Mouse (Mus musculus) E14TG2a.4 (cell line): ENCODE measurements around the gene R3hdm4.

ENCODE experiments used
- H3K27me3 ChIP-seq: 2 replicates; pipeline ENCODE4 v1.6.1; 2014; ENCODE audit warnings: low read length, control low read depth; ENCODE audit not compliant: insufficient read depth
- H3K36me3 ChIP-seq: 2 replicates; pipeline ENCODE4 v1.6.1; 2014; ENCODE audit warnings: low read length, control low read depth; ENCODE audit not compliant: insufficient read depth
- H3K4me1 ChIP-seq: replicated peaks from 2 replicates; pipeline ENCODE4 v1.6.1; 2014; ENCODE audit warnings: low read depth, low read length, control low read depth
- H3K4me3 ChIP-seq: replicated peaks from 2 replicates; pipeline ENCODE4 v1.5.1; 2014; ENCODE audit warnings: mild to moderate bottlenecking, low read length
- H3K9me3 ChIP-seq: 2 replicates; pipeline ENCODE4 v1.6.1; 2014; ENCODE audit warnings: low read length, control low read depth
- CTCF ChIP-seq: conservative IDR thresholded peaks from 2 replicates; pipeline ENCODE4 v1.5.1; 2014; ENCODE audit warnings: low read length
- NANOG ChIP-seq: IDR thresholded peaks from 2 replicates; pipeline ENCODE4 v1.6.1; 2014; ENCODE audit warnings: borderline replicate concordance, low read length, mixed read lengths
- POU5F1 ChIP-seq: IDR thresholded peaks from 2 replicates; pipeline ENCODE4 v1.6.1; 2014; ENCODE audit warnings: low read length, borderline replicate concordance

R3hdm4 gene

DNA sequence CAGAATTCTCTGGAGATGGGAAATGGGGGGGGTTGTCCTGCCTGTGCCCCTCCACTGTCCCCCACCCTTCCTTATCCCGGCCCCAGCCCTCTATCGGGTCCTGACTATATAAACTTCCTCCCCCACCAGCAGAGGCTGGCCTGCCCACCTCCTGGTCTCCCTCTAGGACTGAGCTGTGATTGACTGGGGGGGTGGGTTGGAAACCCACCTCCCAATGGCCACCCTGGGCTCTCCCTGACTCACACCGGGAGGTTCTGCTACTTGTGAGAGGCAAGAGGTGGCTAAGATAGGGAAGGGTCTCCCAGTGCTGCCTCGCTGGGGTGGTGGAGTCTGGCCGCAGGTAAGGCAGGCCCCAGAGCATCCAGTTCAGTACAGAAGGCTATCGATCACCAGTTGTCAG lies 26.5 kb upstream of the R3hdm4 start:
- no peaks in the 10 kb centered on the region for H3K9me3 ChIP-seq
- peaks cover 17% of the 10 kb centered on the region for H3K36me3 ChIP-seq
- no peak overlapping the region for H3K4me3 ChIP-seq
- H3K4me1 ChIP-seq = peaks cover 51% of the 10 kb centered on the region
- no peak for TF ChIP-seq CTCF
- no peak for TF ChIP-seq NANOG
- TF ChIP-seq POU5F1 = no peak
- no peaks in the 10 kb centered on the region for H3K27me3 ChIP-seq

DNA sequence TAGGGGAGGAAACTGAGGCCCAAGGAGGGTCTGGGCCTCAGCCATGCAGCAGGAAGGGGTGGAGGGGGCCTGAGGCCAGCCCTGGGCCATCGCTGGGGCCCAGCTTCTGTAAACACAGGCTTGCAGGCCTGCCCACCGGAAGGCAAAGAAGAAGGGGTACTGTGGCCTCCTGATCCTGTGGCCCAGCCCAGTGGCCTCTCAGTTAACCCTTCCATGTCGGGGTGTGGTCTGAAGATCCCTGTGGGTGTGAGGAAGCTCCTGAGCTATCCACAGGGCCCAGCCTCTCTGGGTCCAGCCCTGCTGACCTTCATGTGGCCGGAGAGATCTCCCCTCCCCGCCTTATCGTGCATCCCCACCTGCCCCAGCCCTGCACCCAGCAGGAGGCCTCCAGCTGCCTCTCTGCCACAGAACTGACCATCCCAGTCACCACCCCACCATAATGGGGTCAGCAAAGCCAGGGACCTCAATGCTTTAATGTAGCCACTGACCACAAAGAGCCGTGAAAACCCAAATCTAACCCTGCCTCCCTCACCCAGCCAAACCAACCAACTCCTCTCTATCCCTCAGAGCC lies 25.8 kb upstream of the R3hdm4 start:
- H3K4me1 ChIP-seq = peaks cover 51% of the 10 kb centered on the region
- H3K27me3 ChIP-seq = no peaks in the 10 kb centered on the region
- no peaks in the 10 kb centered on the region for H3K9me3 ChIP-seq
- TF ChIP-seq NANOG (no peak), POU5F1 (no peak)
- H3K4me3 ChIP-seq = no peak overlapping the region
- H3K36me3 ChIP-seq = peaks cover 17% of the 10 kb centered on the region

DNA sequence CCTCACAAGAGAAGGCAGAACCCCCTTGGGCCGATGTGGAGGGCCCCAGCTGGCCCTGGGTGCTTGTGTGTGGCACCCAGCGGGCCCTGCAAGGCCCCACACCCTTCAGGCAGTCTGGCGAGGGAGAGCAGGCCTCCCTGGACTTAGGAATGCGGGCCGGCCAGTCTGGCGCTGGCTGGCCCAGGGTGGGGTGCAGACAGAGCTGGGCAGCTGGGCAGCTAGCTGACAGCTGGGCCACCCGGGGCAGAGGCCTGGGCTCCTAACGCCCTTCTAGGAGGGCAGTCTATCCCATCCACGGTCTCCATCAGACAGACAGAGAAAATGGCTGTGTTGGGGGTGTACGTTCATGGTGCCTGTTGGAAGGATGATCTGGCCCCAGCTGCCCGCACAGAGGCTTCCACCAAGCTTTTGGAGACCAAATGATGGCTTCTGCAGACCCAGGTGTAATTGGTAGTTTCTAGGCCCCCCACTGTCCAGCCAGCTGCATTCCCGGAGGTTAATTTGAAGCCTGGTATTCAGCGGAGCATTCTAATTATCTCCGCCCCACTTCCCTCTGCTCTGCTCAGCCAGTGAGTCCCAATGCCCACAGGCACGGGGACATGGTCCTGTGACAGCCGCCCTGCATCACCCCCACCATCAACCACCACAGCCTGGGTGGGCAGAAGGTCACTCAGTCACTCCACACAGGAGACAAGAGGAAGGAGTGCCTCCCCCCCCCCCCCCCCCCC lies 24.7 kb upstream of the R3hdm4 start:
- Histone ChIP-seq H3K36me3 (peaks cover 11% of the 10 kb centered on the region; the same call in 1 of the 2 replicates), H3K4me1 (peaks cover 40% of the 10 kb centered on the region), H3K4me3 (no peak overlapping the region), H3K9me3 (no peaks in the 10 kb centered on the region), H3K27me3 (no peaks in the 10 kb centered on the region)
- TF ChIP-seq POU5F1 = no peak

DNA sequence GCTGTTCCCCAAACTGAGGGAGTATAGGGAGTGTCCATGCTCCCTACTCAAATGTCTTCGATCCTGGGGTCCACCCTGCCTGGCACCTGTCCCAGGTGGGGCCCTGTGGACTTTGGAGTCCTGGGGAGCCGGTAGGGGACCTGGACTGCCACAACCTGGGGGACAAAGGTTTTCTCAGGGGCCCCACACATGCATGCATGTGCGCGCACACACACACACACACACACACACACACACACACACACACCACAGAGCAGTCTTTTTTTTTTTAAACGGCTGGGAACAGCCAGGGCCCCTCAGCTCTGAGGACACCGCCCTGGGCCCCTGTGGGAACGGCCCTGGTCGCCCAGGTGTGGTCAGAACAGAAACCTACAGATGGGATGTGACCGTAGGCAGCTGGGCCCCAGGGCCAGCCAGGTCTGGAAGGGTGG lies 22.5 kb upstream of the R3hdm4 start:
- Histone ChIP-seq H3K27me3 (no peaks in the 10 kb centered on the region), H3K4me3 (no peak overlapping the region), H3K4me1 (peaks cover 41% of the 10 kb centered on the region), H3K9me3 (no peaks in the 10 kb centered on the region), H3K36me3 (no peaks in the 10 kb centered on the region)
- TF ChIP-seq POU5F1 (no peak), CTCF (no peak), NANOG (no peak)

DNA sequence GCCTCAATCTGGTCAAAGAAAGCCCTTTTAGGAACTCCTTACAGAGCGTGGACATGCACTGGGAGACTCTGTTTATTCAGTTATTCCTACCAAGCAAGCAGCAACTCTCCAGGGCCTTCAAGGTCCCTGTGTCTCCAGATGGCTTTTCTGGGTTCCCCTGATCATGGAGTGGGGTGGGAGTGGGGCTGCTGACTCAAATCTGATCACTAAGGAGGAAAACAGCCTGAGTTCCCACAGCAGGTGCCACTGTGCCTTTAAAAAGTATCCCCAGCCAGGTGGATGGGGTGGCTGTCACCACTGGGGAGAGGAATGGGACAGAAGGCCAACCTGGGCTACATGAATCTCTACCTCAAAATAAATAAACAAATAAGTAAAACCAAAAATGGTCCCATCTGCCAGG lies 22.0 kb upstream of the R3hdm4 start:
- Histone ChIP-seq H3K36me3 (no peaks in the 10 kb centered on the region), H3K27me3 (no peaks in the 10 kb centered on the region)
- no peak for TF ChIP-seq CTCF

DNA sequence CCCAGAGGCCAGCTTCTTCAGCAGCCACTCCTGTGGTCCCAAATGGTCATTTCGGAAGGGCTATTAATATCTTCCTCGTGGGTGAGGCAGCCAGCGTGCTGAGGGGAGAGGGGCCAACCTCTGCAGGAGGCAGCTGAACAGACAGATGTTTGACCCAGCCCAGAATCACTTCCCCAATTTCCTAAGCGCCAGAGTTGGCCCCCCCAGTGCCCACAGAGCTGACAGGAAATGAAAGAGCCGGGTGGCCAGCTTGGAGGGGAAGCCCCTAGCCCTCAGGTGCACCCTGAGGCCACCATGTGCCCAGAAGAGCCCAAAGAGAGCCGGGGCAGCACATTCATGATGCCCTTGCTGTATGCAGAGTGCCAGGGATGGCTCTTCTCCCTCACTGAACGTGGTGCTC lies 19.7 kb upstream of the R3hdm4 start:
- Histone ChIP-seq H3K9me3 (no peaks in the 10 kb centered on the region), H3K4me3 (no peak overlapping the region), H3K4me1 (peaks cover 49% of the 10 kb centered on the region), H3K27me3 (no peaks in the 10 kb centered on the region; the same call in 1 of the 2 replicates), H3K36me3 (no peaks in the 10 kb centered on the region)
- TF ChIP-seq POU5F1 (no peak), NANOG (no peak), CTCF (no peak)

More for the DNA sequence above, 22.0 kb upstream of the R3hdm4 start:
- Histone ChIP-seq H3K4me3 (no peak overlapping the region), H3K4me1 (peaks cover 43% of the 10 kb centered on the region), H3K9me3 (no peaks in the 10 kb centered on the region)

DNA sequence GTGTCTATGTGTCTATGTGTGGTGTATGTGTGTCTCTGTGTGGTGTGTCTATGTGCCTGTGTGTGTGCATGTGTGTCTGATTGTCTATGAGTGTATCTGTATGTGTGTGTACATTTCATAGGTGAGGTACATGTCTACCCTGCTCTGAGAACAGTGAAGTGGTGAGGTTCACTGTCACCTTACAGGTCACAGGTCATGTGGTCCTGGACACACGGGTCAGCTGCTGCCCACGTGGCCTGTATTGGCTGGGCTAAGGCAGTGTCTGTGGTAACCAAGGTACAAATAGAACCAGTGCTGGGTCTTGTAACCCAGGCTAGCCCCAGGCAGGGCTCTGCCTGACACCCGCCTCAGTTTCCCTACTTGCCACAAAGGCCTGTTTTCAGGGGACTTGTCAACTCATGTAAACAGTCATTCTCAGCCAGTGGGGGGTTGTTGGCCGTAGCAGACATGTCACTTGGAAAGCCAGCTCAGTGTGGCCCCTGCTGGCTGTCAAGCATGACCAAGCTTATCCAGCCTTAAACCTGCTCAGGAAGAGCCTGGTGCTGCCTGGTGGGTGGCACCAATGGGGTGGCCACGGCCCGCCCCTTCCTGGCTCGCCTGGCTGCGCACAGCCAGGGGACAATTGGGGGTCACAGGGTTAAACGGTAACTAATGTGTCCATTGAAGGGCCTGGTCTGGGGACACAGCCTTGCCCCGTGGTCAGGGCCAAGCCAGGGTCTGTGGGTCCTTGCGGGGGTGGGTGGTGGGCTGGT lies 16.9 kb upstream of the R3hdm4 start:
- TF ChIP-seq NANOG (no peak), CTCF (no peak), POU5F1 (no peak)
- Histone ChIP-seq H3K4me1 (peaks cover 58% of the 10 kb centered on the region), H3K27me3 (no peaks in the 10 kb centered on the region; the same call in 1 of the 2 replicates), H3K4me3 (peak overlapping the region; percentile 54; the same call in 1 of the 2 replicates), H3K9me3 (no peaks in the 10 kb centered on the region), H3K36me3 (no peaks in the 10 kb centered on the region; the same call in 1 of the 2 replicates)

DNA sequence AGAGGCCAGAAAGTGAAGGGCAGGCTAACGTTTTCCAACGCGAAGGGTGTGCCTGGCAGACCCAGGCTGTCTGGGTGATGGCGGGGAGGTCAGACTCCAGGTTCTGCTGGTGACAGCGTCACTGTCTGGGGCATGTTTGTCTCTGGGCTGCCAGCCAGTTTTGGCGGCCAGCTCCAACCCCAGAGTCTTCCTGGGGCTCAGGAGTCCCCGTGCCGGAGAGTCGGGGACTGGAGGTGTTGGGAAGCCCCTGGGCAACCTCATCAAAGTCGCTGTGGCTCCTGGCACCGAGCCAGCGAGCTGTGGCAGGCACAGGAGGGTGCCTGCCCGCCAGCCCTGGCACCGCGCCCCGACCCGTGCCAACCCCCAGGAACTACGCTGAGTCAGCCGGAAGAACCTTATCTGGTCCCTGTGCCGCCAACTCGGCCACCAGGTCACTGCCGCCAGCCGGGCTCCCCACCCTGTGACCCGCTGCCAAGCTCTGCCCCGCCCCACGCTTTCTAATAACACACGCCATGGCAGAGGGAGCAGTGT lies 16.0 kb upstream of the R3hdm4 start:
- no peaks in the 10 kb centered on the region; the same call in 1 of the 2 replicates for H3K27me3 ChIP-seq
- H3K36me3 ChIP-seq = peaks cover 2% of the 10 kb centered on the region; the same call in 1 of the 2 replicates
- peak overlapping the region; percentile 70 for H3K4me3 ChIP-seq
- TF ChIP-seq POU5F1 = no peak
- peaks cover 66% of the 10 kb centered on the region for H3K4me1 ChIP-seq
- no peaks in the 10 kb centered on the region for H3K9me3 ChIP-seq
